Comparison of ENCODE assay signal across 10 mouse cellular contexts in the genomic region with DNA sequence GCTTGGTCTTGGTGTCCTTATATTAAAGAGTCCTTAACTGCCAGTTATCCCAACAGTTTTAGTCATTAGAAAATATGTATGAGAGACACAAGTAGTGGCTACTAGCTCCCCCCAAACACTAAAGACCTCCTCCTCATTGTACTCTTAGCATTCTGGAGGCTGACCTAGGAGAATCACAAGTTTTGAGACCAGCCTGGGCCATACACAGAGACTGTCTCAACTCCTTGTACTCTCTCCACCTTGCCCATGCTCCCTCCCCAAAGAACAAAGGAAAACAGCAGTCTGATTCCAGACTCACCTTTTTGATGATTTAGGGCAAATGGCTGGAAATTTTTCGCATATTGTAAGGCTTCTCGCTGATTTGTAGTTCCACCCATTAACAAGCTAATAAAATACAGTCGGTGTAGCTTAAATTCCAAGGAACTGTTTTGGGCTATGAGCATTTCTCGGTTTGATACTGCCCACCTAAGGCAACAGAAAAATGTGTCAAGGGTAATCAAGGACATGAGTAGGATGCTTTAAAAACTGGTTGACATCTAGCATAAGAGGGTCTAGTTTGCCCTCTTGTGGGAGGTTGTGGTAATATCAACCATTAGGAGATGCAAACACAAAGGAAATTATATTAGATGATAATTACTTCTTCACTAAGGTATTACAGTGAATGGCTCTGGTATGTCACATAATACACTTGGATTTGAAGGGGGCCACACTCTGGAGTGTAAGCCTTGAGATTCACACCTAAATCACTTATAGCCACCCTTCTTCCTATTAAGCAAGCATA. TPM values are rescaled to one million over a fixed set of nuclear protein-coding genes. Genes with fewer than 3 reads are reported as not detected.
A peak's percentile ranks its signal among the peaks of the same experiment; 100 is the strongest.
DNase-seq lines count a peak whose midpoint lies in the region; ATAC-seq and TF ChIP-seq lines count a peak whose summit lies in the region.
"Had no signal": no experiment of that assay in that cellular context is flagged by ENCODE, and none has a peak within 500 bp of the region (broad histone marks: within the 10 kb centered on the region; RNA-seq: fewer than 3 reads in every experiment).

No protein-coding gene starts in this region.

- no peak for ATAC-seq in cerebellum, adult (ENCODE audit: insufficient number of reproducible peaks, low FRiP score, low TSS enrichment)
- peak; percentile 25; the same call in 1 of the 2 replicates for ATAC-seq in granulocyte monocyte progenitor cell, adult 5-6 weeks (replicated peaks; ENCODE audit: poor library complexity, severe bottlenecking)
- ATAC-seq in neural tube, embryonic 15.5 days (ENCODE audit: low FRiP score): peak; percentile 65; the same call in 1 of the 2 replicates

- no peak overlapping the region for H3K4me3 ChIP-seq in cerebellum, adult 2 months (replicated peaks; ENCODE audit: insufficient read depth, low read depth, low read length)
- no peak overlapping the region for H3K4me3 ChIP-seq in left cerebral cortex, adult 2 months
- no peak overlapping the region for H3K4me3 ChIP-seq in neural tube, embryonic 15.5 days (replicated peaks)
- H3K4me3 ChIP-seq: heart, embryonic 13.5 days had no signal

- H3K27ac ChIP-seq in cerebellum, adult 2 months (ENCODE audit: insufficient read depth, low read length): no peak overlapping the region
- no peak overlapping the region for H3K27ac ChIP-seq in left cerebral cortex, adult 2 months
- H3K27ac ChIP-seq in neural tube, embryonic 15.5 days (replicated peaks): 0 out of 2 replicates have a peak overlapping the region, but pooled peaks have one; percentile 4
- H3K27ac ChIP-seq: heart, embryonic 13.5 days; macrophage had no signal

- WGBS in cerebellum, adult 2 months: 70% methylated on average over 4 of the region's 4 CpGs
- WGBS in neural tube, embryonic 15.5 days: 78% methylated on average over 4 of the region's 4 CpGs

- H3K9me3 ChIP-seq in neural tube, embryonic 15.5 days (replicated peaks): no peaks in the 10 kb centered on the region
- H3K9me3 ChIP-seq: heart, embryonic 13.5 days had no signal

- peaks cover 6% of the 10 kb centered on the region for H3K36me3 ChIP-seq in neural tube, embryonic 15.5 days

- TF ChIP-seq POLR2A in cerebellum, adult 2 months (IDR thresholded peaks at IDR 0.05; ENCODE audit: borderline replicate concordance, insufficient read depth, low read length): no peak

- H3K9ac ChIP-seq in neural tube, embryonic 15.5 days (replicated peaks): no peak overlapping the region
- H3K9ac ChIP-seq: heart, embryonic 13.5 days had no signal

- TF ChIP-seq CTCF in cerebellum, adult 2 months (IDR thresholded peaks at IDR 0.05; ENCODE audit: borderline replicate concordance, insufficient read depth, low read depth, low read length): peak; percentile 30; the same call in 1 of the 2 replicates
- TF ChIP-seq CTCF in left cerebral cortex, adult 2 months (IDR thresholded peaks at IDR 0.05): peak; percentile 64

- intact Hi-C loops in left cerebral cortex, adult 2 months (cut with DNase I): loop anchor here (5.0 kb wide), 2 partner anchors 97 to 127 kb away; partner anchors contain the start of gene Krcc1
- intact Hi-C loops in left cerebral cortex, postnatal 4 days (cut with DNase I): loop anchor here (10.0 kb wide), 2 partner anchors 104 to 244 kb away; no protein-coding TSS in a partner anchor

- DNase-seq in cerebellum, adult 2 months: peak in 1 of 2 experiments; percentile 57
- peak in 1 of 2 experiments; percentile 32 for DNase-seq in left cerebral cortex, adult 2 months (ENCODE audit: extremely low spot score in 1 of 2, low spot score in 2 of 2)
- no peak for DNase-seq in left cerebral cortex, postnatal 4 days
- peak; percentile 57 for DNase-seq in R1 (ENCODE audit: low read depth, low spot score)
- DNase-seq in urinary bladder, adult 18-20 months (ENCODE audit: low spot score in 2 of 2): no peak

- H3K4me2 ChIP-seq in neural tube, embryonic 15.5 days: no peak overlapping the region
- H3K4me2 ChIP-seq: heart, embryonic 13.5 days had no signal

- H3K27me3 ChIP-seq in cerebellum, adult 2 months (ENCODE audit: control insufficient read depth, insufficient read depth, low read length): no peaks in the 10 kb centered on the region
- H3K27me3 ChIP-seq in neural tube, embryonic 15.5 days (replicated peaks): no peaks in the 10 kb centered on the region
- H3K27me3 ChIP-seq: heart, embryonic 13.5 days had no signal

- peaks cover 17% of the 10 kb centered on the region for H3K4me1 ChIP-seq in cerebellum, adult 2 months (ENCODE audit: control insufficient read depth, insufficient read depth, low read length)
- H3K4me1 ChIP-seq in neural tube, embryonic 15.5 days: no peaks in the 10 kb centered on the region

RNA-seq across cellular contexts. Expression of gene Cd8a, which starts 25.8 kb away (rescaled TPM):
- 0.03 TPM in 1 of 2 replicates, not detected in the other for polyA plus RNA-seq in cerebellum, adult 2 months (2012; rRNA removed)
- not detected for total RNA-seq in left cerebral cortex, adult 2 months (2021)
- not detected for total RNA-seq in left cerebral cortex, postnatal 4 days (2021)
- total RNA-seq in granulocyte monocyte progenitor cell, adult 5-6 weeks (2014; fragmentation: Nextera tagmentation): not detected in 2 replicates
- not detected in 2 replicates for total RNA-seq in granulocyte monocyte progenitor cell, adult 5-6 weeks (2017)
- polyA plus RNA-seq in neural tube, embryonic 15.5 days (2015; fragmentation: Nextera tagmentation; extraction: Ambion mirVana): 0.79 TPM in 1 of 2 replicates, not detected in the other
- polyA plus RNA-seq: heart, embryonic 13.5 days had no signal

RNA-seq across cellular contexts. Expression of gene Rmnd5a, which starts 41.4 kb away (rescaled TPM):
- 110 and 113 TPM in 2 replicates for polyA plus RNA-seq in cerebellum, adult 2 months (2012; rRNA removed)
- total RNA-seq in left cerebral cortex, adult 2 months (2021): 100 to 1,000 TPM; 101 to 103 TPM
- total RNA-seq in left cerebral cortex, postnatal 4 days (2021): 10 to 100 TPM; 53.5 to 54.3 TPM
- total RNA-seq in granulocyte monocyte progenitor cell, adult 5-6 weeks (2014; fragmentation: Nextera tagmentation): 29.0 and 39.8 TPM in 2 replicates
- 54.4 TPM in 2 replicates for total RNA-seq in granulocyte monocyte progenitor cell, adult 5-6 weeks (2017)
- 8.7 and 10.8 TPM in 2 replicates for polyA plus RNA-seq in neural tube, embryonic 15.5 days (2015; fragmentation: Nextera tagmentation; extraction: Ambion mirVana)
